Mouse (Mus musculus) G1E (cell line): ENCODE measurements around the gene Sgcd.

Experiments
- CTCF ChIP-seq: IDR thresholded peaks from 2 replicates; pipeline ENCODE4 v1.5.1; 2012; ENCODE audit warnings: low read depth, low read length, inconsistent platforms, mixed read lengths
- POLR2AphosphoS5 ChIP-seq: IDR thresholded peaks from 2 replicates; pipeline ENCODE4 v1.6.1; 2012; ENCODE audit warnings: low read depth, low read length, inconsistent platforms; ENCODE audit not compliant: insufficient replicate concordance
- TAL1 ChIP-seq: conservative IDR thresholded peaks from 2 replicates; pipeline ENCODE4 v1.6.1; 2012; ENCODE audit warnings: low read depth, low read length, inconsistent platforms, mixed read lengths

DNA sequence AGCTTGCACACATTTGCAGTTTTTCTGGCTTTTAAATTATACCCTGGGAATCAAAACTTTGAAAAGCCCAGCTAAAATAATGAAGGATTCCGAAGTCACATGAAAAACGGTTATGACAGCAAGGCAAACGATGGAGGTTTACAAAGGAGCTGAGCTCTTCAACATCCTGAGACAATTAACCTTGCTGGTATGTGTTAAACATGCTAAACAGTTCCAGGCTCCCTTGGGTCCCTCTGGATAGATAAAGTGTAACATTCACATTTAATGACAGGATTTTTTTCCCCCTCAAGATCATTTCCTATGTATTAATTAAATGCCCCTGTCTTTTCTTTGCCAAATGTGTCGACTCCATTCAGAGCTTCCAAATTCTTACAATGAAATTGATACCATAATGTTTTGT, 414.1 kb downstream of the Sgcd start:
- TF ChIP-seq CTCF (no peak), POLR2AphosphoS5 (no peak), TAL1 (no peak)
